In the genomic region with DNA sequence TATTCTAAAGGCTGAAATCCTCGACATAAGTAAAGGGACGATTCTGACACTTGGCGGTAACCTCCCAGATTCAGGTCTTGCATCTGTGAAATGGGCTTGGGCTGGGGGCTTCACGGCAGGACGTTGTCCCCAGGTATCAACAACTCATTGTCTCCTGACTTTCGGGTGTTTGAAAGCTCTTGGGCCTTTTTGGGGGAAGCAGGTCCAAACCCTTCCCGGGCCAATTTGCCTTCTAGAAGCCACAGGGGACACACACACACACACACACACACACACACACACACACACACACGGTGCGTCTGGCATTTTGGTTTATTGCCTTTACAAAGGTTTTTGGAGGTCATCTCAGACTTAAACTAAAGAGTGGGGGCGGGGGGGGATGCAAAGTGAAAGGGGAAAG, we compare ENCODE assay signal across 9 mouse cellular contexts. TPM values are rescaled to one million over a fixed set of nuclear protein-coding genes. Genes with fewer than 3 reads are reported as not detected.
DNase-seq lines count a peak whose midpoint lies in the region; ATAC-seq and TF ChIP-seq lines count a peak whose summit lies in the region.
"Had no signal": no experiment of that assay in that cellular context is flagged by ENCODE, and none has a peak within 500 bp of the region (broad histone marks: within the 10 kb centered on the region; RNA-seq: fewer than 3 reads in every experiment).

No protein-coding gene starts in this region.

- WGBS in kidney, embryonic 16.5 days = 1% methylated on average over 10 of the region's 10 CpGs
- 1% methylated on average over 10 of the region's 10 CpGs for WGBS in embryonic facial prominence, embryonic 12.5 days
- 4% methylated on average over 10 of the region's 10 CpGs for WGBS in forebrain, embryonic 16.5 days

- no peaks in the 10 kb centered on the region for H3K79me2 ChIP-seq in myocyte (ENCODE audit: control insufficient read depth, insufficient read depth)

- H3K4me1 ChIP-seq in kidney, embryonic 16.5 days (ENCODE audit: insufficient read depth, low read length) = 0 out of 2 replicates have a peak, but pooled peaks cover 5% of the 10 kb centered on the region
- H3K4me1 ChIP-seq in embryonic facial prominence, embryonic 12.5 days = 0 out of 2 replicates have a peak, but pooled peaks cover 4% of the 10 kb centered on the region
- peaks cover 11% of the 10 kb centered on the region for H3K4me1 ChIP-seq in forebrain, embryonic 16.5 days (replicated peaks; ENCODE audit: control insufficient read depth, insufficient read depth, low read length)

- 0 out of 2 replicates have a peak overlapping the region, but pooled peaks have one; percentile 34 for H3K4me2 ChIP-seq in kidney, embryonic 16.5 days (replicated peaks; ENCODE audit: low read depth, low read length)
- H3K4me2 ChIP-seq in embryonic facial prominence, embryonic 12.5 days (replicated peaks) = peak overlapping the region; percentile 27
- H3K4me2 ChIP-seq in forebrain, embryonic 16.5 days (ENCODE audit: low read length) = peak overlapping the region; percentile 54; the same call in 1 of the 2 replicates
- peak overlapping the region; percentile 48 for H3K4me2 ChIP-seq in myocyte (ENCODE audit: low read depth)

- no peaks in the 10 kb centered on the region for H3K9me3 ChIP-seq in kidney, embryonic 16.5 days (ENCODE audit: low read length)
- H3K9me3 ChIP-seq in embryonic facial prominence, embryonic 12.5 days = no peaks in the 10 kb centered on the region
- no peaks in the 10 kb centered on the region for H3K9me3 ChIP-seq in forebrain, embryonic 16.5 days (ENCODE audit: control insufficient read depth, low read length)

- ATAC-seq in kidney, embryonic 16.5 days (ENCODE audit: low FRiP score, low TSS enrichment) = no peak
- ATAC-seq in embryonic facial prominence, embryonic 12.5 days (ENCODE audit: insufficient number of reproducible peaks, insufficient read depth, low FRiP score, low TSS enrichment) = no peak
- no peak for ATAC-seq in forebrain, embryonic 16.5 days

- peaks cover 94% of the 10 kb centered on the region for H3K27me3 ChIP-seq in kidney, embryonic 16.5 days (ENCODE audit: insufficient read depth, low read length)
- peaks cover 78% of the 10 kb centered on the region for H3K27me3 ChIP-seq in embryonic facial prominence, embryonic 12.5 days
- H3K27me3 ChIP-seq in forebrain, embryonic 16.5 days (replicated peaks; ENCODE audit: control insufficient read depth, insufficient read depth, low read length) = peaks cover 59% of the 10 kb centered on the region
- H3K27me3 ChIP-seq in myocyte (ENCODE audit: control insufficient read depth, insufficient read depth, insufficient read length) = peaks cover 28% of the 10 kb centered on the region

- H3K27ac ChIP-seq in kidney, embryonic 16.5 days (ENCODE audit: low read length) = no peak overlapping the region
- no peak overlapping the region for H3K27ac ChIP-seq in embryonic facial prominence, embryonic 12.5 days
- H3K27ac ChIP-seq in forebrain, embryonic 16.5 days (ENCODE audit: low read length) = no peak overlapping the region
- H3K27ac ChIP-seq: liver, embryonic 14.5 days had no signal

- H3ac ChIP-seq in myocyte (ENCODE audit: control insufficient read depth, insufficient read length) = no peak overlapping the region

- TF ChIP-seq POLR2A in myocyte (IDR thresholded peaks at IDR 0.05; ENCODE audit: insufficient read length, low read depth) = no peak

- peak overlapping the region; percentile 29 for H3K4me3 ChIP-seq in kidney, embryonic 16.5 days (ENCODE audit: low read length)
- peak overlapping the region; percentile 20; the same call in 1 of the 2 replicates for H3K4me3 ChIP-seq in embryonic facial prominence, embryonic 12.5 days
- peak overlapping the region; percentile 30 for H3K4me3 ChIP-seq in forebrain, embryonic 16.5 days (replicated peaks; ENCODE audit: low read length)
- H3K4me3 ChIP-seq in myocyte = no peak overlapping the region
- H3K4me3 ChIP-seq: erythroblast, embryonic 14.5 days had no signal

- DNase-seq in kidney, adult 8-10 months = no peak
- no peak for DNase-seq in cerebellum, adult 9-11 months
- no peak for DNase-seq in cerebellum, adult 9-10 months

- no peak overlapping the region for H3K9ac ChIP-seq in kidney, embryonic 16.5 days (replicated peaks; ENCODE audit: low read length)
- H3K9ac ChIP-seq in embryonic facial prominence, embryonic 12.5 days = no peak overlapping the region
- H3K9ac ChIP-seq in forebrain, embryonic 16.5 days (replicated peaks; ENCODE audit: low read depth, low read length) = no peak overlapping the region; the same call in 1 of the 2 replicates
- H3K9ac ChIP-seq: liver, embryonic 14.5 days had no signal

- no peaks in the 10 kb centered on the region for H3K36me3 ChIP-seq in kidney, embryonic 16.5 days (ENCODE audit: insufficient read depth, low read length)
- no peaks in the 10 kb centered on the region for H3K36me3 ChIP-seq in embryonic facial prominence, embryonic 12.5 days
- no peaks in the 10 kb centered on the region for H3K36me3 ChIP-seq in forebrain, embryonic 16.5 days (ENCODE audit: control insufficient read depth, insufficient read depth)
- H3K36me3 ChIP-seq in myocyte (ENCODE audit: control insufficient read depth, insufficient read depth) = no peaks in the 10 kb centered on the region

TF ChIP-seq in myocyte, 11 proteins besides CTCF, POLR2A, EP300 and RAD21:
- TF ChIP-seq POLR2AphosphoS2 (IDR thresholded peaks at IDR 0.05; ENCODE audit: insufficient read length, low read depth) = no peak
- TF ChIP-seq MYOD1 (IDR thresholded peaks at IDR 0.05; ENCODE audit: control insufficient read depth in 1 of 3, insufficient read length in 2 of 3, low read depth in 2 of 3) = no peak

RNA-seq across cellular contexts. Expression of a gene that starts 23.6 kb away (rescaled TPM):
- not detected in 2 replicates for polyA plus RNA-seq in kidney, embryonic 16.5 days (2015; fragmentation: Nextera tagmentation; extraction: Ambion mirVana)
- 1.1 TPM in 2 replicates for polyA plus RNA-seq in embryonic facial prominence, embryonic 12.5 days (2016; fragmentation: Nextera tagmentation; extraction: Ambion mirVana)
- polyA plus RNA-seq in forebrain, embryonic 16.5 days (2015; fragmentation: Nextera tagmentation; extraction: Ambion mirVana) = 0.89 and 1.0 TPM in 2 replicates
- polyA plus RNA-seq in myocyte (2012; fragmentation: generic; extraction: Trizol) = not detected
- polyA plus RNA-seq: erythroblast, embryonic 14.5 days; liver, embryonic 14.5 days had no signal

RNA-seq across cellular contexts. Expression of a gene that starts 25.6 kb away (rescaled TPM):
- polyA plus RNA-seq in kidney, embryonic 16.5 days (2015; fragmentation: Nextera tagmentation; extraction: Ambion mirVana) = not detected in 2 replicates
- not detected in 2 replicates for polyA plus RNA-seq in embryonic facial prominence, embryonic 12.5 days (2016; fragmentation: Nextera tagmentation; extraction: Ambion mirVana)
- not detected in 2 replicates for polyA plus RNA-seq in forebrain, embryonic 16.5 days (2015; fragmentation: Nextera tagmentation; extraction: Ambion mirVana)
- polyA plus RNA-seq in myocyte (2012; fragmentation: generic; extraction: Trizol) = not detected
- polyA plus RNA-seq: erythroblast, embryonic 14.5 days; liver, embryonic 14.5 days had no signal
